Mouse (Mus musculus): ENCODE data around the gene Ppp1r13b.

The Ppp1r13b gene

DNA sequence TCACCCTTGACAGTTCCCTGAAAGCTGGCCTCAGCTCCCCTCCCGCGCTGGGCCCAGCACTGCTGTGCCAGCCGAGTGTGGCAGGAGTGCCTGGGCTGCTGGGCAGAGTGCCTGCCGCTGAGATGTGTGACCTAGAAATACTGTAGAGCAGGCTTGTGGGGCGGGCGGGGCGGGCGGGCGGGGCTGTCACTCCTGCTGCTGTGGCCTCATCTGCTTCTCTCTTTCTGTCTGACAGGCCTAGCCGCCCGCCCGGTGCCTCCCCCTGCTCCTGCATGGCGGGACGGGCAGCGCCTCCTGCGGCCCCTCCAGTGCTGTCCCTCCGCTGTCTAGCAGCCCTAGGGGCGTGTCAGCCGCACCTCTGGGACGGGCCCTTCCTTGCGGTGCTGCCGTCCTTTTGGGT is 113.8 kb downstream of the Ppp1r13b start:
- no peak for DNase-seq (ENCODE audit: low spot score)

DNA sequence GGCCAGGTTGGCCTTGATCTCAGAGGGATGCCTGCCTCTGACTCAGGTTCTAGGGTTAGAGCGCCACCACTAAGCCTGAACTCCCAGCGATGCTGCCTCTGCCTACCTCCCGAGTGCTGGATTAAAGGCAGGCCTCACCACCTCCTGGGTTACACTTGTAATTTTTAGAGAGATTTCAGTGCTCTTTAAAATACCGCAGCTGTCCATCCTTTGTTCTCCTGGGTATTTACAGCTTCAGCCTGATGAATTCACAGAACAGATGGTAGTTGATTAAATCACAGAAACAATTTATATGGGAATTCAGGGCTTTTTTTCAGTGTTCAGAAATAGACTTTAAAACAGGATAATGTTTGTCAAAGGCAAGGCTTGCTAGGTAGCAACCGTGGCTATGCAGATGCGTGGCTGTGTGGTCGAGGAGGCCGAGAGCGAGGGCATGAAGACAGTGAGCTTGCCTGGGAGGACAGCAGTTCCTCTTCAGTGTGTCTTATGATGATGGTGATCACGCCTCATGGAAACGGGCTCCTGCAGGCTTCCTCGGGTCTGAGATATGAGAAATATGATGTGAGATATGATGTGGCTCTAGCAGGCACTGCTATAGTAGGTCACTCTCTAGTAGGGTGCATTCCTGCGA is 116.3 kb downstream of the Ppp1r13b start:
- no peak for DNase-seq (ENCODE audit: low spot score)

DNA sequence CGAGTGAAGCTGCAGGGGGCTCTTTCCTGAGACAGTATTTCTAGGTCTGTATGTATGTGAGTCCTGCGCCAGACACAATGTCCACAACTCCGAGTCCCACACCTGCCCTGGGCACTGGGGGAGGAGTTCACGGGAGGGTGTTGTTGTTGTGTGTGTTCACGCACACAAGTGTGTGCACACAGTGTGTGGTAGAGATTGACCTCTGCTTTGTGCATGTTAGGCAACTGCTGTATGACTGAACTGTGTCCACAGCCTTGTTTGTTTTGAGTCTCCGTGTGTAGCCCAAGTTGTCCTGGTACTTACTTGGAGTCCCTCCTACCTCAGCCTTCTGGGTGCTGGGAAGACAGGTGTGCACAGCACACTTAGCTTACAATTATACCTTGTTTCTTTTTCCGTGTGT is 117.3 kb downstream of the Ppp1r13b start:
- DNase-seq (ENCODE audit: low spot score): no peak

DNA sequence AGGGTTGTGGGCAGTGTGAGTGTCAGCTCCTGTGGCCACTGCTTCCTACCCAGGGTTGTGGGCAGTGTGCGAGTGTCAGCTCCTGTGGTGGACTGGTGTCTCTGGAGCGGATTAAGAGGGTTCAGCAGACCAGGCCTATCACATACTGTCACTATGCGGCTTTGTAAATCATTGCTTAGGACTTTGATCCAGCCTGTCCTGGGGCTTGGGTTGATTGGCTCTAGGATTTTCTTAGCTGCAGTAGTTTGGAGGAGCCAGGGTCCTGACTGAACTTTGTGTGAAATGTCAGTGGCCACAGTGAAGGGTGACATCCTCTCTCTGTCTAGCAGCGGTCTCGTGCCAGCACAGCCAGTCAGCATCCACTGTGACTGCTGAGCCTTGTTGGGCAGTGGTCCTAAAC is 117.8 kb downstream of the Ppp1r13b start:
- DNase-seq (ENCODE audit: low spot score): no peak

DNA sequence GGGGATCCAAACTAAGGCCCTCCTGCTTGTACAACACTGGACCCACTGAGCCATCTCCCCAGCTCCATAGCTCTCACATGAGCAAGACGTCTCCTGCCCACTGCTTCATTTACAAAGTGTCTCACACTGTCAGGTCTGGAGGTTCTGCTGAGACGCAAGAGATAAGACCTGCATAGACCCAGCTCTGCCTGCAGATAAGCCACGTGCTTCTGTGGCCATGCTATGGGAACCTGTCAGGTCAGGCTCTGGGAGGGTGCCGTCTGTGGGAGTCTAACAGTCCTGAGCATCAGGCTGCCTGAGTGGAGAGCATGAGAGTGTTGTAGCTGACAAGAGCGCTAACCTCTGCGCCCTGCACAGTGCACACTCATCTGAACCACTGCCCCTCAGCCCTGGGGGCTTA is 120.9 kb downstream of the Ppp1r13b start:
- peak; percentile 17 for DNase-seq (ENCODE audit: low spot score)

DNA sequence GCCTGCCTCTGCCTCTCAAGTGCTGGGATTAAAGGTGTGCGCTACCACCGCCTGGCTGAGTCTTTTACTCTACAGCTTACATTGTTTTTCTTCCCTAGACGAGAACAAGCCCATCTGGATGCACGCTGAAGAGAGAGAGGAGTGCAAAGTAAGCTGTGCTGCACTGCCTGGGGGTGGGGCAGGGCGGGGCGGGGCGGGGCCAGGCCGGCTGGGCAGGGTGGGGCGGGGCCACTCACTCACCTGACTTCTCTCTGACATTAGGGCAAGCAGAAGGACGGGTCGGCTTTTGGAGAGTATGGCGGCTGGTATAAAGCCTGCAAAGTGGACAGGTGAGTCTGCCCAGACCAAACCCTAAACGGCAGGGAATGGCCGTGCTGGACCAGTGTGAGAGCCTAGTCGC is 122.7 kb downstream of the Ppp1r13b start:
- no peak for DNase-seq (ENCODE audit: low spot score)

DNA sequence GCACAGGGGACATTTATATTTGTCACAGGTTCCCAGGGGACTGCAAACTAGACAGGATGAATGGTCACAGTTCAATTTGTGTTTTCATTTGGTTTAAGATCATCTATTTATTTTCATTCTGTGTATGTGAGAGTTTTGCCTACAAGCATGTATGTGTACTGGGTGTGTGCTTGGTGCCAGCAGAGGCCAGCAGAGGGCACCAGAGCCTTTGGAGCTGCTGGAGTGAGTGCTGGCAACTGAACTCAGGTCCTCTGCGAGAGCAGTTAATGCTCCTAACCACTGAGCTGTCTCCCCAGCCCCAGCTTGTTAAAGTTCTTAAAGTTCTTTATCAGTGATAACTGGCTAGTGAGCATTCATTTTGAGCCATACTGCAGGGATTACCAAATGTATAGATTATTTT is 128.4 kb downstream of the Ppp1r13b start:
- DNase-seq (ENCODE audit: low spot score): no peak

Data from c-Kit-positive CD71-positive TER-119-positive erythroid progenitor cells, embryonic 14.5 days (primary cell).